Mouse (Mus musculus): ENCODE results near the gene Clcn6. TPM values are rescaled to one million over a fixed set of nuclear protein-coding genes. Genes with fewer than 3 reads are reported as not detected.

Gene Clcn6
- polyA plus RNA-seq, 1 experiment: 5.7 TPM

DNA sequence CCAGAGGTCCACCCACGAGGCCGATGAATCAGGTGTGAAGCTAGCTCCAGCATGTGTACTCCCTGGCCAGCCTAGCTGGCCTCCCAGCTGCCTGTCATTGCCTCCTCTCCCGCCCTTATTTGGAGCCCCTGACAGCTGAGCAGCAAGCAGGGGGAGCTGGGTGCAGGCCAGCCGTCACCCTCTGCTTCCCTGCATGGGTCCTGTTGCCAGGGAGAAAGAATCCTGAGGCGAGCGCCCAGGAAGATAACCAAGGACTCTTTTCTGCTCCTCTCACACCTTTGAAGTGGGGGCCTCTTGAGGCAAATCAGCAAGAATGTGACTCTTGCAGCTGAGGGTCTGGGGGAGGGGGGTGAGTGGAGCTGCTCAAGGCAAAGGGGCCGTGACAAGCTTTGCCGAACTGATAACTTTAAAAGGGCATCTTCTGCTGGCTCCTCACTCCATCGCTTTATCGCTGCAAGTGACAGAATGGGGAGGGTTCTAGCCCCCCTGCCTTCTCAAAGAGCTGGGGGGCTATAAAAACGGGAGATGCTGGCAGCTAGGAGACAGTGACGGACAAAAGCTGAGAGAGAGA is 38.3 kb downstream of the Clcn6 start, which contains the start of gene Nppa:
Nppa (plus strand) TSS at position 521 of the 571 bp plus-strand sequence.
- Histone ChIP-seq H3K4me1 (ENCODE audit: control insufficient read depth, insufficient read depth, insufficient read length, low read length) (no peaks in the 10 kb centered on the region), H3K27ac (replicated peaks; ENCODE audit: low read depth, low read length) (no peak within 1 kb of the TSS), H3K4me3 (ENCODE audit: insufficient read depth, low read depth, low read length) (no peak within 1 kb of the TSS)

DNA sequence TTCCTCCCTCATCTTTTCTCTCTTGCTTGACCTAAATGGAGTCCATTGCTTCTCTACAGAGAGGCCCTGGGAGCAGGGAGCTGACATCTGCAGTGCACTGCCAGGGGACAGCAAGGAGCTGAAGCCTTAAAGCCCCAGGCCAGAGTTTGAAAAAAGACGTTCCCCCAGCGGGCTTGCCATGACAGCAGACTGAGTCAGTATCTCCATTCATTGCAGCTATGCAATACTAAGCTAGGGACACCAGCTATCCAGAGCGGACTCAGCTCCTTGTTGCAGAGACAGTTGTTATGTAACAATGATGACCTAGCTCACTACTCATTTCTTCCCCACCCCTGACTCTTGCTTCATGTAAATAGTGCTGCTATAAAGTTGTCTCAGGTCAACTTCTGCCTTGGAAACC is 43.3 kb downstream of the Clcn6 start:
- H3K4me1 ChIP-seq (ENCODE audit: control insufficient read depth, insufficient read depth, insufficient read length, low read length): no peaks in the 10 kb centered on the region
- H3K4me3 ChIP-seq (ENCODE audit: insufficient read depth, low read depth, low read length): no peak overlapping the region
- no peak overlapping the region for H3K27ac ChIP-seq (replicated peaks; ENCODE audit: low read depth, low read length)

- Histone ChIP-seq H3K27ac (replicated peaks; ENCODE audit: low read depth, low read length) (no peak overlapping the region), H3K4me3 (ENCODE audit: insufficient read depth, low read depth, low read length) (no peak overlapping the region), H3K4me1 (ENCODE audit: control insufficient read depth, insufficient read depth, insufficient read length, low read length) (no peaks in the 10 kb centered on the region)
Measured at GRCm38 (mm10) chr4:147993571-147994095, 45.0 kb downstream of the Clcn6 start.

DNA sequence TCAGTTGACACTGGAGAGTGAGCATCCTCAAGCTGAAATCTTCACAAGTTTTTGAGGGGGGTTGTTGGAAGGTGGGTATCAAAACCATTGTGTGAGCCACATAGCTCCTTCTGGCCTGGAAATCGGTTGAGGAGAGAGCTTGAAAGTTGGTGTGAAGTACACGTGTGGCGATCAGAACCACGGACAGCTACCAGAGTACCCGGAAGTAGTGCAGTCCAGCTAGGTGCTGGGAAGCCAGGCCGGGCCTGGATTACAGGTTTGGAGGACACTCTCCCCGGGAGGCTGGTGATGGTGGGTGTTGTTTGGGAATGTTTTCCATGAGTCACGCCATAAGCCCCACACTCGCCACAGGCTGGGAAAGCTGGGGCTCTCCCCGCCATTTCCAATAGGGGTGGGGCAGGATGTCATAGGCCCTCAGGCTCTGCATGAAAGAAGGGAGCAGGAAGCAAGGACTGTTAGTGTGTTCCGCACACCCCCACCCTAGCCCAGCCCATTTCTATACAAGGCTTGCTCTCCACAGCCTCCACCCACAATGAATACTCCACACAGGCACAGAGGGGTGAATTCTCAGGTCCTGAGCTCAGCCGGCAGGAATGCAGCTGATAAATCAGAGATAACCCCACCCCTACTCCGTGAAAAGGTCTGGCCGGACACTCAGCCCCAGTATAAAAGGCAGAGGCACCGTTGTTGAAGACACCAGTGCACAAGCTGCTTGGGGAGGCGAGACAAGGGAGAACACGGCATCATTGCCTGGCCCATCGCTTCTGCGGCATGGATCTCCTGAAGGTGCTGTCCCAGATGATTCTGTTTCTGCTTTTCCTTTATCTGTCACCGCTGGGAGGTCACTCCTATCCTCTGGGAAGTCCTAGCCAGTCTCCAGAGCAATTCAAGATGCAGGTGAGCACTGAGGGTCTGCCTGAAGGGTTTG is 53.2 kb downstream of the Clcn6 start, which contains the start of gene Nppb:
Nppb (plus strand) TSS at position 584 of the 928 bp plus-strand sequence.
- Histone ChIP-seq H3K4me3 (ENCODE audit: insufficient read depth, low read depth, low read length) (no peak within 1 kb of the TSS), H3K27ac (replicated peaks; ENCODE audit: low read depth, low read length) (no peak within 1 kb of the TSS), H3K4me1 (ENCODE audit: control insufficient read depth, insufficient read depth, insufficient read length, low read length) (no peaks in the 10 kb centered on the region)

DNA sequence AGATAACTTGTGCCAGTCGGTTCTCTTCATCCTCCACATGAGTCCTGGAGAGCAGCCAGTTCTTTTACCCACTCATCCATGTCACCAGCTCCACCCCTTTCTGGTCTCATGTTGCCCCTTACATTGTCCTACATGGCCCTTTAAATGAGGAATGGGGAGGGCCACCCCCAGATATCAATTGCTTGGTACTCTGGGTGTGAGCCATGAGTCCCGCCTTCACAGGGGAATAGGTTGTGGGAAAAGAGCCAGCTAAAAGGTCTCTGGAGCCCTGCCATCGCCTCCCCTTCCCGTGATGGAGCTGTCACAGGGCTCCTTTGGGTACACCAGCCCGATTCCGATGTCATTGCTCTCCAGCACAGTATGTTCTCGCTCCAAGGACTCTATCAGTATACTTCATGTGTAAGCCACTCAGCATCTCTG is 59.2 kb downstream of the Clcn6 start:
- H3K27ac ChIP-seq (replicated peaks; ENCODE audit: low read depth, low read length): no peak overlapping the region

DNA sequence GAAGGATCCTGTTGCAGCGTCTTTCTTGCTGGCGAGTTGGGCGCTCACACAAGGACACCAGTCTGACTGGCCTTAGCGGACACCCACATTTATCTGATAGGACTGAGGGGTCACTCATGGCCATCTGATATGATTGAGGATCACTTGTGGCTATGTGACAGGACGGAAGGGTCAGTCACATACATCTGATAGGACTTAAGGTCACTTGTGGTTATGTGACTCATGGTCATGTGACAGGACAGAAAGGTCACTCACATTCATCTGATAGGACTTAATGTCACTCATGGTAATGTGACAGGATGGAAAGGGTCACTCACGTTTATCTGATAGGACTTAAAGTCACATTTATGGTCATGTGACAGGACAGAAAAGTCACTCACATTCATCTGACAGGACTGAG is 60.2 kb downstream of the Clcn6 start:
- Histone ChIP-seq H3K4me3 (ENCODE audit: insufficient read depth, low read depth, low read length) (no peak overlapping the region), H3K4me1 (ENCODE audit: control insufficient read depth, insufficient read depth, insufficient read length, low read length) (no peaks in the 10 kb centered on the region), H3K27ac (replicated peaks; ENCODE audit: low read depth, low read length) (no peak overlapping the region)

More for the DNA sequence above, 59.2 kb downstream of the Clcn6 start:
- Histone ChIP-seq H3K4me3 (ENCODE audit: insufficient read depth, low read depth, low read length) (no peak overlapping the region), H3K4me1 (ENCODE audit: control insufficient read depth, insufficient read depth, insufficient read length, low read length) (no peaks in the 10 kb centered on the region)

- no peaks in the 10 kb centered on the region for H3K4me1 ChIP-seq (ENCODE audit: control insufficient read depth, insufficient read depth, insufficient read length, low read length)
- no peak overlapping the region for H3K4me3 ChIP-seq (ENCODE audit: insufficient read depth, low read depth, low read length)
- no peak overlapping the region for H3K27ac ChIP-seq (replicated peaks; ENCODE audit: low read depth, low read length)
Measured at GRCm38 (mm10) chr4:147977726-147978125, 60.9 kb downstream of the Clcn6 start.

DNA sequence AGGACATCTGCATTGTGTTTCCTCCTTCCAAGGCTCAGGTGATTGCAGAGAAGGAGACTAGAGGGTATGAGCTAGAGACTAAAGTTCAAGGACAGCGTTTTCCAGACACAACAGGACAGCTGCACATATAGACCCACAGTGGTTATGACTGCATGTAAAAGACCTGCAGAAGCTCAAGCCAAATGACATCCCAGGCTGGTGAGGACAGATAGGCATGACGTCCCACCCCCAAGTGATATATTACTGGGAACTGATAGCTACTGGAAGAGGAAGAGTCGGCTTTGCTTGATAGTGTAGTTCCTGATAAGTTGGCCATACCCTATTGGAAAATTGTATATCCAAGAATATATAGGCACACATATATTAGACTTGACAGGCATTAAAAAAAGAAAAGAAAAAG is 62.4 kb downstream of the Clcn6 start:
- Histone ChIP-seq H3K4me1 (ENCODE audit: control insufficient read depth, insufficient read depth, insufficient read length, low read length) (no peaks in the 10 kb centered on the region), H3K27ac (replicated peaks; ENCODE audit: low read depth, low read length) (no peak overlapping the region), H3K4me3 (ENCODE audit: insufficient read depth, low read depth, low read length) (no peak overlapping the region)

DNA sequence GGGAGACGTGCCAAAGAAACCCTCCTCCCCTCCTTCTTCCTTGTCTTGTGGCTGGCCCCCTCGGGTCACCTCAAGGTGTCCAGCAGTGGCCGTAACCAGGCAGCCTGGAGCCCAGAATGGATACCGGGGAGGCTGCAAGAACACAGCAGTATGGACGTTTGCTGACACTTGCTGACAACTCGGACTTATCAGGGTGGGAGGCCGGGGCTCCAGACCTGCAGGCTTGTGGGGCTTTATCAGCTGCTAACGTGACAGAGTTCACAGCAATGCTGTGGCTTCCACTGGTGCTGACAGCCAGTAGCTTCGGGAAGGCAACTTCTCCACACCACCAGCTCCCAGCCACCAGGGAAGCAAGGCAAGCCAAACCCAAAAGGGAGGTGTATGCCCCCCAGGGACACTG is 69.3 kb downstream of the Clcn6 start:
- Histone ChIP-seq H3K27ac (replicated peaks; ENCODE audit: low read depth, low read length) (no peak overlapping the region), H3K4me3 (ENCODE audit: insufficient read depth, low read depth, low read length) (no peak overlapping the region), H3K4me1 (ENCODE audit: control insufficient read depth, insufficient read depth, insufficient read length, low read length) (no peaks in the 10 kb centered on the region)

DNA sequence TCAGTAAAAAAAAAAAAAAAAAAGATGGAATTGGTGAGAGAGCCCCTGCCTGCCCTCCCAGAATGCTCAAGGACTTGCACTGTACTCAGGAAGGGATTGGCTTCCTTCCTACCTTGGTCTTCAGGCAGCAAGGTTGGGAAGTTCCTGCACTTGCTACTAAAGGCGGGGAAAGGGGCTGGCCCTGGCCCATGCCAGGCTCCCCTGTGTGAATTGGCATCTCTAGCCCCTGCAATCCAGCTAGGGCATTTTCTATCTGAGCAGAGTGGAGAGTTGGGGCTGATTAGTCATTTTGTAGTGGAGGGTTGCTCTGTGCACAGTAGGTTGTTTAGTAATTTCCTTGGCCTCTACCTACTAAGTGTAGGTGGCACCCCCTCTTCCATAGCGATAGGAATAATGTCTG is 69.8 kb downstream of the Clcn6 start:
- H3K27ac ChIP-seq (replicated peaks; ENCODE audit: low read depth, low read length): no peak overlapping the region
- no peaks in the 10 kb centered on the region for H3K4me1 ChIP-seq (ENCODE audit: control insufficient read depth, insufficient read depth, insufficient read length, low read length)

GRCm38 (mm10) chr4:147965712-147966111 is 72.9 kb downstream of the Clcn6 start:
- Histone ChIP-seq H3K4me3 (ENCODE audit: insufficient read depth, low read depth, low read length) (no peak overlapping the region), H3K27ac (replicated peaks; ENCODE audit: low read depth, low read length) (no peak overlapping the region), H3K4me1 (ENCODE audit: control insufficient read depth, insufficient read depth, insufficient read length, low read length) (peaks cover 6% of the 10 kb centered on the region; the same call in 1 of the 2 replicates)

More for the DNA sequence above, 69.8 kb downstream of the Clcn6 start:
- H3K4me3 ChIP-seq (ENCODE audit: insufficient read depth, low read depth, low read length): no peak overlapping the region

- no peak overlapping the region for H3K27ac ChIP-seq (replicated peaks; ENCODE audit: low read depth, low read length)
- no peak overlapping the region for H3K4me3 ChIP-seq (ENCODE audit: insufficient read depth, low read depth, low read length)
- H3K4me1 ChIP-seq (ENCODE audit: control insufficient read depth, insufficient read depth, insufficient read length, low read length): peaks cover 6% of the 10 kb centered on the region; the same call in 1 of the 2 replicates
Measured at GRCm38 (mm10) chr4:147963623-147964022, 75.0 kb downstream of the Clcn6 start.

DNA sequence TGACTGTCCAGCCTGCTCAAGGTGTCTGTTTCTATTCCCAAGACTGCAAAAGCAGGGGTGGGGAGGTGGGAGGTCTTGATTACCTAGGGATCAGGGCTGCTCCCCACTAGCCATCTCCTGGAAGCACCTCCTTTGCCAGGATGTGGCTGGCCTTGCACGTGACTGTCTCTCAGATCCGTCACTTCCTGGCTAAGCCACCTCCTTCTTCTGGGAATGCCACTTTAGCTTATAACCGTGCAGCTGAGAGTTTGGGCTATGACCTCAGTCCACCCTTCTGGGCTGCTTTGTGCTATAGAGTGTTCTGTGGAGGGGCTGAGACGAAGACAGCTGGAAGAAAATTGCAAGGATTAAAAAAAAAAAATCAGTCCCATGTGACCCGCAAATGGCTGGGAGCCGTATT is 75.8 kb downstream of the Clcn6 start:
- peaks cover 6% of the 10 kb centered on the region; the same call in 1 of the 2 replicates for H3K4me1 ChIP-seq (ENCODE audit: control insufficient read depth, insufficient read depth, insufficient read length, low read length)
- H3K4me3 ChIP-seq (ENCODE audit: insufficient read depth, low read depth, low read length): 0 out of 2 replicates have a peak overlapping the region, but pooled peaks have one; percentile 7
- no peak overlapping the region for H3K27ac ChIP-seq (replicated peaks; ENCODE audit: low read depth, low read length)

- H3K27ac ChIP-seq (replicated peaks; ENCODE audit: low read depth, low read length): no peak overlapping the region
- no peak overlapping the region for H3K4me3 ChIP-seq (ENCODE audit: insufficient read depth, low read depth, low read length)
- peaks cover 6% of the 10 kb centered on the region; the same call in 1 of the 2 replicates for H3K4me1 ChIP-seq (ENCODE audit: control insufficient read depth, insufficient read depth, insufficient read length, low read length)
Measured at GRCm38 (mm10) chr4:147959881-147960831, 78.5 kb downstream of the Clcn6 start.
